Mouse (Mus musculus) lung, postnatal 0 days (tissue): ENCODE measurements at regions not wholly inside any gene's neighbourhood (a gene's known extent, or its start where the extent isn't known, plus 50 kb on each side); places are given as distances from the start of the nearest gene placed in this dataset.

ENCODE experiments used
- CTCF ChIP-seq: IDR thresholded peaks from 2 replicates; pipeline ENCODE4 v1.5.1; 2016; ENCODE audit warnings: antibody characterized with exemption, mild to moderate bottlenecking
- EP300 ChIP-seq: IDR thresholded peaks from 2 replicates; pipeline ENCODE4 v1.6.1; 2016; ENCODE audit warnings: antibody characterized with exemption, mild to moderate bottlenecking, control low read depth

DNA sequence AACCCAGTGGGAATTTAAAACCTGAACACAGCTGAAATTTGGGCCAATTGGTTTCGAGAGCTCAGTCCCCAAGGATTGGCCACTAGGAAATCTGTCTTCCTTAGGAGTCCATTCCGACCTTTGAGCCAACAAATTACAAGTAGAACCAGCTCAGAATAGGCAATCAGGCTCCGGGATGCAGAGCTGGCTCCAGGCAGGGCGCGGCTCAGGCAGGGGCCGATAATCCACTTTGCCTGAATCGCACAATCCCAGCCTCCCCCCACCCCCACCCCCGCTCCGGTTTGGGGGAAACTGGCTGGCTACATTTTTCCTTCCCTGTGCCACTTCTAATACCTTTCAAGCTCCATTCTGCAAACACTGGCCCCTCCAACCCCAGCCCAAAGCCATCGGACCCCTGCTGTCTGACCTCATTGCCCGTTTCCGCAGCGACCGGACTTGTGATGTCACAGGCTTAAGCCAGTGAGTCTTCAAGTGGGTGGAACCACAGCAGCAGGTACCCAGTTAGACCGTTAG, 150.5 kb upstream of the Sdk2 start:
- TF ChIP-seq CTCF (no peak), EP300 (no peak)
